Mouse (Mus musculus) erythroid progenitor cell, adult 5-6 weeks (primary cell): ENCODE measurements around the gene Lmbr1l. TPM values are rescaled to one million over a fixed set of nuclear protein-coding genes. Genes with fewer than 3 reads are reported as not detected.
"Not testable (repeated sequence)": the region's sequence is repeated elsewhere in the genome, so short reads cannot be mapped to it uniquely, and the experiment has no call there.

ENCODE experiments used
- ATAC-seq: replicated peaks from 2 replicates; pipeline ENCODE4 v1.8.0; 2016; ENCODE audit warnings: moderate number of reproducible peaks, mild to moderate bottlenecking, moderate TSS enrichment, inconsistent platforms; ENCODE audit not compliant: poor library complexity, low FRiP score, severe bottlenecking
- total RNA-seq, 2 experiments: library from RNA; stranded (forward) in 1 of 2; stranded (reverse) in 1 of 2; fragments of 150-400 nt in 1 of 2; fragments of 186-747, 209-891 nt in 1 of 2; gene quantifications; 2 replicates each; pipeline versions ENCODE4 v1.2.3 to v1.2.4; 2015 to 2017; ENCODE audit warnings: low replicate concordance in 2 of 2

Lmbr1l gene
- total RNA-seq, 2 experiments from 2014 or later, result 12.1 to 15.1 TPM

GRCm38 (mm10) chr15:98941539-98941938 is 23.5 kb upstream of the Lmbr1l start:
- ATAC-seq, result no peak

- ATAC-seq, result no peak
Observed at GRCm38 (mm10) chr15:98940816-98941215, 22.8 kb upstream of the Lmbr1l start.

- ATAC-seq, result peak; percentile 87
Observed at GRCm38 (mm10) chr15:98934217-98934839, 16.3 kb upstream of the Lmbr1l start, which contains the start of gene Tuba1b. Gene Tuba1b (minus strand): TSS chr15:98934565.

- ATAC-seq, result peak; percentile 85
Observed at GRCm38 (mm10) chr15:98933833-98934216, 15.8 kb upstream of the Lmbr1l start.

- 0 out of 2 replicates have a peak, but pooled peaks have one; percentile 2 for ATAC-seq
Observed at GRCm38 (mm10) chr15:98933004-98933671, 15.1 kb upstream of the Lmbr1l start.

GRCm38 (mm10) chr15:98930998-98931397 is 13.0 kb upstream of the Lmbr1l start:
- ATAC-seq, result no peak

GRCm38 (mm10) chr15:98930017-98930734 is 12.1 kb upstream of the Lmbr1l start:
- ATAC-seq, result no peak

GRCm38 (mm10) chr15:98928598-98929240 is 10.7 kb upstream of the Lmbr1l start:
- peak; percentile 55; the same call in 1 of the 2 replicates for ATAC-seq

- ATAC-seq, result no peak
Observed at GRCm38 (mm10) chr15:98927566-98927965, 9.5 kb upstream of the Lmbr1l start.

GRCm38 (mm10) chr15:98924682-98925081 is 6.7 kb upstream of the Lmbr1l start:
- no peak for ATAC-seq

GRCm38 (mm10) chr15:98923031-98923537 is 5.1 kb upstream of the Lmbr1l start:
- ATAC-seq, result no peak

- no peak for ATAC-seq
Observed at GRCm38 (mm10) chr15:98922581-98922980, 4.5 kb upstream of the Lmbr1l start.

GRCm38 (mm10) chr15:98921510-98921909 is 3.5 kb upstream of the Lmbr1l start:
- no peak for ATAC-seq

GRCm38 (mm10) chr15:98918499-98918895 is 466 bp upstream of the Lmbr1l start:
- not testable (repeated sequence) for ATAC-seq

- no peak for ATAC-seq
Observed at GRCm38 (mm10) chr15:98917091-98917490, 940 bp downstream of the Lmbr1l start.

- ATAC-seq, result no peak
Observed at GRCm38 (mm10) chr15:98916016-98916415, 2.0 kb downstream of the Lmbr1l start.

GRCm38 (mm10) chr15:98914903-98915302 is 3.1 kb downstream of the Lmbr1l start:
- ATAC-seq, result no peak

- 0 out of 2 replicates have a peak, but pooled peaks have one; percentile 40 for ATAC-seq
Observed at GRCm38 (mm10) chr15:98904692-98905091, 13.3 kb downstream of the Lmbr1l start.

- ATAC-seq, result no peak
Observed at GRCm38 (mm10) chr15:98902600-98902999, 15.4 kb downstream of the Lmbr1l start.

GRCm38 (mm10) chr15:98901530-98901929 is 16.5 kb downstream of the Lmbr1l start:
- no peak for ATAC-seq
